Mouse (Mus musculus) layer of hippocampus, adult 9-11 months (tissue): ENCODE data around the gene Glb1.

ENCODE experiments used
- DNase-seq: peaks from one replicate; pipeline ENCODE4 v3.0.0; 2022

Glb1 gene

DNA sequence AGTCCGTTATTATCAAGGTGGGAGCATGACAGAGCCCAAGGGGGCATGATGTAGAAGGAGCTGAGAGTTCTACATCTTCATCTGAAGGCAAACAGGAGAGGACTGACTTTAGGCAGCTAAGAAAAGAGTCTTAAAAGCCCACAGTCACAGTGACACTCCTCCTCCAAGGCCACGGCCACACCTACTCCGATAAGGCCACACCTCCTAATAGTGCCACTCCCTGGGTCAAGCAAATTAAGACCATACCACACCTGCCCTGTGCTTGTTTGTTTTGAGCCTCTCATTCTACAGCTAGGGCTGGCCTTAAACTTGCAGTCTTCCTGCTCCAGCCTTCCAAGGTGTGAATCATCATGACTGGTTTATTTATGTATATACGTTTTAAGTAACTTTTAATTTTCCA lies 5.6 kb upstream of the Glb1 start:
- no peak for DNase-seq

GRCm38 (mm10) chr9:114399680-114400079 lies 1.2 kb upstream of the Glb1 start:
- DNase-seq: no peak

GRCm38 (mm10) chr9:114400588-114400948 lies 308 bp upstream of the Glb1 start:
- DNase-seq: no peak

GRCm38 (mm10) chr9:114401685-114402080 lies 807 bp downstream of the Glb1 start:
- DNase-seq: no peak

- no peak for DNase-seq
Measured at GRCm38 (mm10) chr9:114407676-114408075, 6.8 kb downstream of the Glb1 start.

- DNase-seq: no peak
Measured at GRCm38 (mm10) chr9:114410313-114410862, 9.5 kb downstream of the Glb1 start.

GRCm38 (mm10) chr9:114411295-114411694 lies 10.4 kb downstream of the Glb1 start:
- DNase-seq: no peak

GRCm38 (mm10) chr9:114412406-114412805 lies 11.5 kb downstream of the Glb1 start:
- DNase-seq: no peak

- no peak for DNase-seq
Measured at GRCm38 (mm10) chr9:114413866-114414265, 13.0 kb downstream of the Glb1 start.

GRCm38 (mm10) chr9:114415701-114416100 lies 14.8 kb downstream of the Glb1 start:
- DNase-seq: no peak

DNA sequence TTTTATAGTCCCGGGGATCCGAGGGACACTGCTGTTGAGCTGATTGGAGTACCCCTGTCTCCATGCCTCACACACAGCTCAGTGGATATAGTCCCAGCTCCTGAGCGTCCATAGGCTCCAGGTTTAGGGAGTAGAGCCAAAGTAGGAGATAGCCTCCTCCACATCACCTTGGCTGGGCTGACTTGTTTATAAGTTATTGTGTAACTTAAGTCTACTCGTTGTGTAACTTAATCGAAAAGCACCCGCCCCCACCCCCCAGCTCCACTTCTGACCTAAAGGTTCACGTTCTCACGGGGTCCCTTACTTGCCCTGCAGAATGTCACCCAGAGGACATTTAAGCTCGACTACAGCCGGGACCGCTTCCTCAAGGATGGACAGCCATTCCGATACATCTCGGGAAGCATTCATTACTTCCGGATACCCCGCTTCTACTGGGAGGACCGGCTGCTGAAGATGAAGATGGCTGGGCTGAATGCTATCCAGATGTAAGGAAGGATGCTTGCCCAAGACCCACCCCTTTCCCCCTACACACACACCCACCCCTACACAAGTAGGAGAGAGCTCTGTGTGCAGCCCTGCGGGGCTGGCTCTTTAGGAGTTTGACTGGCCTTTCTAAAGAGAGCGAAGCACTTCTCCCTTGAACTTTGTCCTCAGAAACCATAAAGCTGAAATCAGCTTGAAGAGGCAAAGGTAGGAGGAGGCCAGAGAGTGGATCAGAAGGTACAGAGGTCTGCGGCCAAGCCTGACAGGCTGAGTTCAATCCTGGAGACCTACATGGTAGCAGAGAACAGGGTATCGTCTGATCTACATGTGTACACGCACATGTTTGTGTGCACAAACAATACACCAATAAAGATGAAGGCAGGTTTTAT lies 16.0 kb downstream of the Glb1 start:
- DNase-seq: no peak

- DNase-seq: no peak
Measured at GRCm38 (mm10) chr9:114418187-114418586, 17.3 kb downstream of the Glb1 start.

DNA sequence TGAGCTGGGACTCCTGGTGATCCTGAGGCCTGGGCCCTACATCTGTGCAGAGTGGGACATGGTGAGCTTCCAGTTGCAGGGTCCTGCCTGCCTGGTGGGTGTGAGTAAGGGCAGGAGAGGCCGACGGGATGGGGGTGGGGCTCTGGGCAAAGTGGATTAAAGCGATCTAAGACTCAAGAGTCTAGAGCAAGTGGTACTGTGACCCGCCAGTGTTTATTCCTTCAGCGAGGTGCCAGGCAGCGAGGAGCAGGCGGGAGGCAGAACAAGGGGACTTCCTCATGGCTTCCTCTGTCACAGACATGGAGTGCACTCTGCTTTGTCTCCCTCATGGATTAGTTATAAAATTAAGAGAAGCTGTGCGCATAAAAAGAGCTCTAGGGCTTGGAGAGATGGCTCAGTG lies 19.6 kb downstream of the Glb1 start:
- no peak for DNase-seq

DNA sequence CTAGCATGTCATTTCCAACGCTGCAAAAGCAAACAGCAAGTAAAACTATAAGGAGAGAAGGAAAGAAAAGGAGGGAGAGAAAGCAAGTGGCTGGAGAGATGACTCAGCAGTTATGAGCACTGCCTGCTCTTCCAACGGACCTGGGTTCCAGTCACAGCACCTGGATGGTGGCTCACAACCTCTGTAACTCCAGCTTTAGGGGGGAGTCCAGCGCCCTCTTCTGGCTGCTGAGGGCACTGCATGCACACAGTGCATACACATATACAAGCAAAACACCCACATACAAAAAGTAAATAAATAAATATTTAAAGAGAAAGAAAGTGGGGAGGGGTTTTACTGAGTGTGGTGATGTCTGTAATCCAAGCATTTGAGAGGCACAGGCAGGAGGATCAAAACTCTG lies 20.2 kb downstream of the Glb1 start:
- DNase-seq: no peak

- DNase-seq: no peak
Measured at GRCm38 (mm10) chr9:114421797-114422196, 20.9 kb downstream of the Glb1 start.

DNA sequence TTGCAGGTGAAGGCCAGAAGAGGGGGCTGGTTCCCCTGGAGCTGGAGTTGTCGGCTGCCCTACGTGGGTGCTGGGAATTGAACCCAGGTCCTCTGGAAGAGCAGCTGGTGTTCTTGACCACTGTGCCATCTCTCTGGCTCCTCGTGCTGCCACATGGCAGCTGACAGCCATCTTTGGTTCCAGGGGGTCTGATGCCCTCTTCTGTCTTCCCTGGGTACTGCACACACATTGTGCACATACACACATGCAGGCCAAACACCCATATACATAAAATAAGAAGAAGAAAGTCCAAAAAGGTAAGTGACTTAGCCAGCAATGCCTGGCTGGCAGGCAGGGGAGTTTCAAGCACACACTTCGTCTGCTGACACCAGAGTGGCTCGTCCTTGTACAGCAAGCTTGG lies 24.7 kb downstream of the Glb1 start:
- no peak for DNase-seq

DNA sequence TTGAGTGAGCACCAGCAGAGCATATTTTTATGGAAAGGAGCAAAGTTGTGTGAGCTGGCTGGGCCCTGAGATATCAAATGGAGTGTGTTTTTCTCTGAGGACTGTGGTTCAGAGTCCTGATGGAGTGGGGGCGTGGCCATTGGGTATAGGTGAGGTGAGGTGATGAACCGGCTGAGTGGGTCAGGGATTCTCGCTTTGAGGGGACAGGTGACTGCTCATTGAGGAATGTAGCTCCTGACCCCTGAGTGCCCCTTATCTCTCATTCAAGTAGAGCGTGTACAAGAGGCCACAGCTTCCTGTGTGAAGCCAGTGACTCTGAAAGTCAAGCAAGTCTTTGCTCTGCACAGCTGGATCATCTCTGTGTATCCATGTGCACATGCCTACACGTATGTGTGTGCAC lies 25.3 kb downstream of the Glb1 start:
- no peak for DNase-seq

DNA sequence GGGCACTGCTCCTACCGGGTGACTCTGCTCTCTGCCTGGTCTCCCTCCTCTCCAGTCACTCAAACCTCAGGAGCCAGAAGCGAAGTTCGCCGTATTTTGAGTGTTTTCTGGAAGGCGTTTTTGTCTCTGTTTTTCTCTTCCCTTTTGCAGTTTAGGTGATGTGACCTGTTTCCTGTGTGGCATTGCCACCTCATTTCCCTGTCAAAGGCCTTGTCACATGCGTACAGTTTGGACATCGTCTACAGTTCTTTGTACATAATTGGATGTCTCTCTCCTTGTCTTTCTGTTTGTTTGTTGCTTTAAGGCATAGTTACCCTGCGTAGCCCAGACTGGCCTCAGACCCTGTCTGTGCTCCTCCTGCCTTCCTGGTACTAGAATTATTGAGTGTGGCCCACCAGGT lies 26.5 kb downstream of the Glb1 start:
- no peak for DNase-seq

- no peak for DNase-seq
Measured at GRCm38 (mm10) chr9:114428103-114428834, 27.4 kb downstream of the Glb1 start.

DNA sequence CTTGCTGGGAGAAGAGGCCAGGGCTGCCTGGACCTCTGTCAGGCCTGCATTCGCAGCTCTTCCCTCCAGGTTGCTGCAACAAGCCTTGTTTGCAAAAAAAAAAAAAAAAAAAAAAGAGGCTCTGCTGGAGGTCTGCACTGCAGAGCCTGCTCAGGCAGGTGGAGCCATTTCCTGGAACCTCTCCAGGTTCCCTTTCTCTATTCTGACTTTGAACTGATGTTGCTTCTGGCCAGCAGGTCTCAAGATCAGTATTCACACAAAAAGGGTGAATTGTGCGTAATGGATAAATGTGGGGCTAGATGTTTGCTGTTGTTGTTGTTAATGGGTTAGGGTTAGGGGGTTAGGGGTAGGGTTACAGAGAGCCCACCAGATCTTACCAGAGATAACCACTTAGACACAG lies 34.8 kb downstream of the Glb1 start:
- no peak for DNase-seq

GRCm38 (mm10) chr9:114440548-114440947 lies 39.7 kb downstream of the Glb1 start:
- DNase-seq: no peak

- DNase-seq: no peak
Measured at GRCm38 (mm10) chr9:114442225-114442624, 41.3 kb downstream of the Glb1 start.

- DNase-seq: no peak
Measured at GRCm38 (mm10) chr9:114442893-114443292, 42.0 kb downstream of the Glb1 start.

- no peak for DNase-seq
Measured at GRCm38 (mm10) chr9:114443351-114443750, 42.5 kb downstream of the Glb1 start.
